Mouse (Mus musculus): ENCODE data around the gene Raf1.
A peak's percentile ranks its signal among the peaks of the same experiment; 100 is the strongest.

Gene Raf1

DNA sequence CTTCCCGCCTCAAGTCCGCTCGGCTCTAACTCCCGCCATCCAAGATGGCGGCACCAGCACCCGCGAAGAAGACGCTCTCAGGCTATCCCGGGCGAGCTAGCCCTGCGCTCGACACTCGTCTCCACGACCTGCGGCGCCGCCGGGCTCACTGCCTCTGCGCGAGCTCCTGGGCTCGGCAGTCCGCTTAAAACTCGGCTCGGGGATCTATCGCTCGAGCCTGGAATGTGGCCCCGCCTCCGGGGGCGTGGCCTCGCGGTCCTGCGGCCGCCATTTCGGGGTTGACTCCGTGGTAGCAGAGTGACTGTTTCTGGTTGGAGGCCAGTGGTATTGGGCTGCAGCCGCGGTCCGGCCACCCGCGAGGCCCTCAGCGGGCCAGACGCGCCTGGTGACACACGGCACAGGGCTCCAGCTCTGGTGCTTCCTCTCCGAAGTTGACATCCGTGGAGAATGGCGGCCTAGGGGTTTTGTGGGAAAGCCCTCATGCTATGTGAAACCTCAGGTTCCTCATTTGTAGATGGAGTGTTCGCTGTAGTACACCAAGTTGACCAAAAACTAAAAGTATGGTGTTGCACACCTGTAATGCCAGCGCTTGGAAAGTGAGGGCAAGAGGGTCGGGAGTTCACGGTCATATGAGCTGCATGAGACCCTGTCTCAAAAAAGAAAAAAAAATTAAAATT, at the start of gene Raf1:
Gene Raf1, minus strand, starts transcription at position 184 of the 677 bp plus-strand sequence.
- peak; percentile 91 to 97 for DNase-seq (ENCODE audit: low spot score in 2 of 2)

DNA sequence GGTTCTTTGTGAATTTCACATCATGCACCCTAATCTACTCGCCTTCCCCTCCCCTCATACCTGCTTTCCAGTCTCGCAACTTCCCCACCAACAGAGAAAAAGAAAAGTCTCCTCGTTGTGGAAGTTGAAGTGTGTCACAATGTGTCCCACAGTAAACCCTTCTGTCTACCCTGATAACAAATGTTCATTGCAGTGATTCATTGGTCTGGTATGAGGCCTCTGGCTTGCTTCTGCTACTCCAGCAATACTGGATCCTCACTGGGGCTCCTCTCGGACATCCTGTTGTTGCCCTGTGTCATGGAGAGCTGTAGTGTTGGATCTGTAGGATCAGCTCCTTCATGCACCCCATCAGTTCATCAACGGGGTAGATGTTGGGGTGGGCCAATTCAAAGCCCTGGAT, 45.8 kb upstream of the Raf1 start:
- DNase-seq (ENCODE audit: low spot score in 2 of 2), result peak in 1 of 2 experiments; percentile 31

DNA sequence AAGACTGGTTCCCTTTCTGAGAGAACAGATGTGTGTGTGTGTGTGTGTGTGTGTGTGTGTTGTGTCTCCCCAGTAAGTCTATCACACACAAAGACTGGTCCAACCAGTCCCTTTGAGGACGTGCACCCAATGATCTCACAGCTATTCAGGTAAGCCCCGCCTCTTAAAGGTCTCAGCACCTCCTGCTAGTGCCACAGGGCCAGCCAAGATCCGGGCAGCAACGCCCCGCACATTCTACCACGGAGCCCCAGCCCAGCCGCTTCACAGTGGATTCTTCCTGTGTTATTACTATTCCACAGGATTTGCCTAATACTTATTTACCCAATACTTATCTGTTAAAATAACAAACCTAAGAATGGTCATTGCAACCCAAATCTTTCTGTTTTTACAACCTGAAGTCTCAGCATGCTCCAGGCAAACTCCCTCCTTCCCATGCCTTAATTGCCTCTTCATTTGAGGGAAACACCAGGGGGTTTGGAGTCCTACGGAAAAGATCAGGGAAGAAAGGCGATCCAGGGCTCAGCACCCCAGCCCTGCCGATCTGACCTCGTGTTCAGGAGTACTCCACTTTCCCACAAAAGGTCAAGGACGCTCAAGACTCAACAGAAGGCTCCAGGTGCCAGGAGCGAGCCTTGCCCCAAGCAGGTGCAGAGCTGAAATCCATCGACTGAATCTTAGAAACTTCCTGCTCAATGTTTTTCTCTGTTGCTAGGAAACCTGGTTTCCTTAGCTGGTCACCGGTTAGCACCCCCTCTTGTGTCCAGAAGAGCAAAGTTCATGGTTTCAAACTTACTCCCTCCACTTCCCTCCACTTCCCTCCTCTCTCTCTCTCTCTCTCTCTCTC, 41.5 kb upstream of the Raf1 start:
- DNase-seq (ENCODE audit: low spot score in 2 of 2), result peak; percentile 43 to 66

DNA sequence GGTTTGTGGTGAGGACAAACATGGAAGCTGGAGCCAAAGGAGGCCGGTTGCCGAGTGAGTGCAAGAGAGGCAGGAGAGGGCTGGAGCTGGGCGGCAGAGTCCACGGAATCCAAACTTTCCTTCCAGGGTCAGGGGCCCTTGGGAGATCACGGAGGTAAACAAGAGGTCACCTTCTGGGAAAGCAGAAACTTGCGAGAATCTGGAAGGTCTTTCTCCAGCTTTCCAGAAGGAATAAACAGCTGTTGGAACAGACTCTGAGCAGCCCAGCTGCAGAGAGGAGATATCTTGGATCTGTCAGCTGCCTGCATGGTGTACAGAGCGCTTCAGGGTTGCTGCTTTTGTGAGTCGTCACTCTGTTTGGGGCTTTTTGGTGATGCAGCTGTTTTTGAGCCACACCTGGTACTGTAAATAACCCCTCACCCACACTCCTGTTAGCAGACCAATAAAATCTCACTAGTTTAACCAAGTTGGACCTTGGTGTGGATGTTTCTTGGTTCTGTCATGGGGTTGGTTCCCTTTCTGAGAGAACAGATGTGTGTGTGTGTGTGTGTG, 40.7 kb upstream of the Raf1 start:
- peak; percentile 33 for DNase-seq (ENCODE audit: low spot score in 2 of 2)

DNA sequence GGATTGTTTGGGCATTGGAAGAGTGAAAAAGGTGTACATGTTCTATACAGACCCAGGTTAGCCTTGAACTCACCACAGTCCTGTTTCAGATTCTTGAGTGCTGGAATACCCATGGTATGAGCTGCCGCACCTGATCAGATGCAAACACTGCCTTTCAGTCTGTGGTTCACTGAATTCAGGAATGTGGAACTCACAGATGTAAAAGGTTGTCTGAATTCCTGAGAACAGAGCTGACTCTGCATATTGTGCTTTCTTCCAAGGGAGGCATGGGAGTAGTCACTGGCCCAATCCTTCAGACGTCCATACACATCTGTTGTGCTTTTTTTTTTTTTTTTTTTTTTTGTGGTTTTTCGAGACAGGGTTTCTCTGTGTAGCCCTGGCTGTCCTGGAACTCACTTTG, 34.8 kb upstream of the Raf1 start:
- no peak for DNase-seq (ENCODE audit: low spot score in 2 of 2)

DNA sequence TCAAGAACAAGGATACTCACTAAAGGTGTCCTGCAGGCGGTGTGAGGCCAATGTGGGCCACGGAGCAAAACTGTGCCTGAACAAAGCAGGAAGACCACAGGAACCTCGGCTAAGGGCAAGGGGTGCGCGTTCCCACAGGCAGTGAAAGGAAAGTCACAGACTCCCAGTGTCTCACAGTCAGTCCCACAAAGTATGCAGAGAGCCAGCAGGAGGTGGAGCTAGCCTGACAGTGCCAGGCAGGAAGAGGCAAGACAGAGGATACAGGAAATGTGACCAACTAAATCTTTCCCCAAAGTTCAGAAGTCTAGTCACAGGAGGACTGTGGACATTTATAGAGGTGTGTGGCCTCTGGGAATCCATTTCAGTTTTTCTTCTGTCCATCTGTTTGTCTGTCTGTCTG, 26.5 kb upstream of the Raf1 start:
- DNase-seq (ENCODE audit: low spot score in 2 of 2), result no peak

DNA sequence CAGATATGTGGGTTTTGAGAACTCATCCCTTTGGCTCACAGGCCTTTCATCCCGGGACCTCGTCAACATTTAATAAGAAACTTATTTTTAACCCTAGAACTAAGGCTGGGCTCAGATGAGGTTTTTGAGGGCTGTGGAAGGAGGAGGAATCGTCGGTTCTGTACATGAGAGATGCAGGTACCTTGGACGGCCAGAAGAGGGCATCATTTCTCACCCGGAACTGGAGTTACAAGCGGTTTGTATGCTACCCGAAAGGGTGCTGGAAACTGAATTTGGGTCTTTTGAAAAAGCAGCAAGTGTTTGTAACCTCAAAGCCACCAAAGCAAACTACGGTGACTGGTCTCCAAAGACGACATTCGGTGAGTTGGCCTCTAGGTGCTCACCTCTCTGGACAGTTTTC, 24.9 kb upstream of the Raf1 start:
- no peak for DNase-seq (ENCODE audit: low spot score in 2 of 2)

DNA sequence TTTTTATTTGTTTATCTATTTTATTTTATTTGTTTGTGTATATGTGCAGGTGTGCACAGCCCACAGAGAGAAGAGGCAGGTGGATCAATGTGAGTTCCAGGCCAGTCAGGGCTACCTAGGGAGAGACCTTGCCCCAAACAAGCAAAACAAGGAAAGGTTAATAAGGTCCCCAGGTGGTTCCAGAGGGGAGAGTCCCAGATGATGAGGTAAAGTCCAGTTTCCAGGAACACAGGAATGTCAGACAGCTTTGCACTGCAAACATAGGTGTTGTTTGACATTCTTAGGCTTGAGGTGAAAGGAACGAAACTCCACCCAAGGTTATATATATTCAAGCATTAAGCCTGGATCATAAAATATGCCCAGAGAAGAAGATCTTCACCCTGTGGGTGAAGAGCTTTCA, 24.3 kb upstream of the Raf1 start:
- no peak for DNase-seq (ENCODE audit: low spot score in 2 of 2)

DNA sequence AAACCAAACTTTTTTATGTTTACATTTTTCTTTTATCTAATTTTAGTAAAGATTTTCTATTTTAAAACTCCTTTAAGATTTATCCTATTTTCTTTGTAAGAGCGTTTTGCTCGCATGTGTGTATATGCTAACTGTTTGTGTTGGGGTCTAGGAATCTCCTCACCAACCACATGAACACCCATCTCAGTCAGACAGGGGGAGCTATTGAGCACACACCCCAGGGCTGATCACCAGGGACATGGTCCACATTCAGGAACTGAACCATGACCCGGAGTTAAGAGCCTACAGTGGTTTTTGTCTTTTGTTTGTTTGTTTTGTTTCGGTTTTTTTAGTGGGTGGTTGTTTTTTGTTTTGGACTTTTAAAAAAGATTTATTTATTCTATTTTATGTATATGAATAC, 22.3 kb upstream of the Raf1 start:
- DNase-seq (ENCODE audit: low spot score in 2 of 2), result no peak

DNA sequence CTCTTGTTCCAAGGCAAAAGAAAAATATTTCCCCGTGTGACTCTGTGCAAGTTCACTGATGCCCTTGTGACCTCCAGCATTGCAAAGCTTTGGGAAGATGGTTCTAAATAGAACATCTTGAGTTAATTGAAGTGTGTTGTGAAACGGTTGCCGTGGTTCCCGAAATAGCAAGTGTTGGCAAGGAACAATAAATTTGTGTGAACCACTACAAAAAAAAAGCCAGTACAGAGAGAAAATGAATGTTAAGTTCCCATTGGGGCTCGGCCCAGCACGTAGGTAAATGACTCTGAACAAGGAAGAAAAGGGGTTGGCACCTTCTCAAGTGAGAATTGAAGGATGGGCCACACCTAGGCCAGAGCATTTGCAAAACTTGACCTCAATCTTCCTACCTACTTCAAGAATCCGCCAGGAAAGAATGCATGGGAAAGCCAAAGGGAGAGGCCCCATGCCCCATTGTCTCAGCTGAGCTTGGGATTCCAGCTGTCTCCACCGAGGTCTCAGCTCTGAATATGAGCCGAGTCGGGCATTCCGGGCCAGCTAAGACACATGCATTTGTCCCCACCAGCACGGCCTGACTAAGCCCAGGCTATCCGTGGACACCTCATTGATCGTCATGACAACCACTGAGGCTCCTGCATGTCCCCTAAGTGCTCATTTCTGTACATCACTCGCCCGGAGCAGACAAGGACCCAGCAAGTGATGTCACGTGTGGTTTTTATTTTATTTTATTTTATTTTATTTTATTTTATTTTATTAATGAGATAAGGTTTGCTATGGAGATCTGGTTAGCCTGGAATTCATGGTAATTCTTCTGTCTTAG, 21.5 kb upstream of the Raf1 start:
- no peak for DNase-seq (ENCODE audit: low spot score in 2 of 2)

DNA sequence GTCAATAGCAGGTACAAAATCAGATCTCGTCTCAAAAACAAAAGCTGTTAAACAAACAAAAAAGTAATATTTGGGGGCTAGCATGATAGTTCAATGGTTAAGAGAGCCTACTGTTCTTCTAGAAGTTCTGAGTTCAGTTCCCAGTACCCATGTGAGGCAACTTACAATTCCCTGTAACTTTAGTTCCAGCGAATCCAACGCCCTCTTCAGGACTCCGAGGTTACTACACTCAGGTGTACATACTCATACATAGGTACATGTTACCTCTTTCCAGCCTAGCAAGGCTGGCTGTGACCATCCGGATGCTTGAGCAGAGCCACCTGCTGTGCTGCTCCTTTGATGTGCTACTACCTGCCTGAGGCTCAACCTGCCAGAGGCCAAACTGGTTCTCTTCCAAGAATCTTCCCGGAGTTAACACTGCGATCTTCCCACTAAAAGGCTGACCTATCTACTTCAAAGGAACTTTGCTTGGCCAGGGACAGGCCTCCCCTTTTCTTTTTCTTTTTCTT, 20.3 kb upstream of the Raf1 start:
- DNase-seq (ENCODE audit: low spot score in 2 of 2), result no peak

DNA sequence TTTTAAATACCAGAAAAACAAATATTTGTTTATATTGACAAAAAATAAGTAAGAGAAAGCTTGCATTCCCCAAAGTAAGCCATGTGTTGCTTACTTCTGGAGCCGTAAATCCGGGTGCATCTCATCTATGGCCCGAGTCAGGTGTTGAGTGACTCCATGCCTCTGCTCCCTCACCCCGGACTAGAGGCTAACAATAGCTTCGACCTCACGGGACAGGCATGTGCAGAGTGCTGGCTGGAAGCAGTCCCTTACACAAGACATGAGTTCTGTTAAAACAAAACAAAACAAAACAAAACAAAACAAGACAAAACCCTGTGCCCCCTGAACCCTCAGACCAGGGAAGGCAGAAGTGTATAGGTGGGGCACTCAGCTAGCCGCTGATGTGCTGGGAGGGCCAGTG, 18.7 kb upstream of the Raf1 start:
- no peak for DNase-seq (ENCODE audit: low spot score in 2 of 2)

DNA sequence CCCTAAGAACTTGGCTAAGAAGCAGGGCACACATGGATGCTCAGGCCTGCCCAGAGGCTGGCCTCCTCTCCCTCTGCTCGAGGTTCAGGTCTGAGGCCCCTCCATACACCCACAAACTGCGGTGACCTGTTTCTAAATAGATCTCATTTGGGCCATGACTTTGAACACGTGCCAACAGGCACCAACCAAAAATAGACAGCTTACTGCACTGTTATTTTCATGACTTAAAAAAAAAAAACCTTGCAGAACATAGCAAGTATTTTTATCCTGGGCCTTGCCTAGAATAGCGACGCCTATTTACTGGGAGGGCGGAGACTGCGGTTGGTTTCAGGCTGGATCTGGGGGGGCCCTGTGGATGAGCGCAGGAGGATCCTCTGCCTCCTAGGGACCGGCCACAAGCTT, 18.0 kb upstream of the Raf1 start:
- DNase-seq (ENCODE audit: low spot score in 2 of 2), result no peak

DNA sequence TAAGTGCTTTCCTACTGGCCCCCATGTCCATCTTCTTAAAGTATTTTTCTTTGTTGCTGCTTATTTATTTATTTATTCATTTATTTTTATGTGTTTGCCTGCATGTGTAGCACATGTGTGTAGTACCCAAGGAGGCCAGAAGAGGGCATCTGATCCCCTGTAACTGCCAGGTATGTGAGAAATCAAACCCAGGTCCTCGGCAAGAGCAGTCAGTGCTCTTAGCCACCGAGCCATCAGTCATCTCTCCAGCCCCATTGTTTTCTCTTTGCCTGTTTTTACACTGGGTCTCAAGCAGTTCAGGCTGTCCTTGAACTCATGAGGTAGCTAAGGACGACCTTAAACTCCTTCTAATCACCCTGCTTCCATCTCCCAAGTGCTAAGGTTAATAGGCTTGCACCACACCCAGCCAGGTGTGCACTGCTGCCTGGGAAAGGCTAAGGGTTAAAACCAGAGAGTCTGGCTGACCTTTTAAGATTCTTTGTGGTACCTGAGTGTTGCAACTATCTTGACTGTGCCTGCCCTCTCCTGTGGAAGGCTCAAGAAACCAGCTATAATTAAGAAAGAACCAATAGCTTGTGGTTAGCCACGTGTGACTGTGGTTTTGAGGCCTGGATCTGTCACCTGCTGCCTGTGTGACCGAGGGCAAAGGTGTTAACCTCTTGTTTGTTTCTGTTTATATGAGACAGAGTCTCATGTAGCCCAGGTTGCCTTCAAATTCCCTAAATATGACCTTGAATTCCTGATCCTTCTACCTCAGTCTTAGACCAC, 16.7 kb upstream of the Raf1 start:
- no peak for DNase-seq (ENCODE audit: low spot score in 2 of 2)

DNA sequence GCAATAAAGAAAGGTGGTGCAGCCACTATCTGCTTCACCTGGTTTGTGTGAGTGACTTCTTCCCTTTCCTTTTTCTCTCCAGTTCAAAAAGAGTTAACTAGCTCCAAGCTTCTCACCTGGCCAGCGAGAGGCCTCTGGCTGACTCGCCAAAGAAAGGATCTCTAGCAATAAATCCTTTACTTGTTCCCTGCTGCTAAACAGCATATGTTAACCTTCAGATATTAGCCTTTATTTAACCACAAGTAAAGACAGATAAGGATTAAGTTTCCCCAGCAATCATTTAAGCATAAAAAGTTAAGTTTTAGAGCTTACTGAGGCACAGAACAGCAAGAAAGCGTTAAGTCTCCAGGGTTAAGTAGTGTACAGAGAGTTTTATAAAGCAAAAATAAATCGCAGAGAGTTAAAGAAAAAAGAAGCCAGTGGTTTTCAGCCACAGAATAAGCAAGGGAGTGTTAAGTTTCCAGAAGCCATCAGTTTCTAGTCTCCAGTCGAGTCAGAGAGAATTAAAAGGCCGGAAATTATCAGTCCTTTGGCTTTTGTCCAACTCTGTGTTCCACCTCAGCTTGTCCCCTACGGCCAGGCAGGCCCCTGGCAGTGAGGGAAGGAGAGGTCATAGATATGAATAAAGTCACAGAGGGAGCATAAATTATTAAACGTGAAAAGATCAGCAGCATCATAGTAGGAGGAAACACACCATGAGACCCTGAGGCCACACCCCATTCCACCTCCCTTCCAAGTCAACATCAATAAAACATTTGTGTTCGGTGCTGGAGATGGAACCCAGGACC, 15.9 kb upstream of the Raf1 start:
- DNase-seq (ENCODE audit: low spot score in 2 of 2), result no peak

DNA sequence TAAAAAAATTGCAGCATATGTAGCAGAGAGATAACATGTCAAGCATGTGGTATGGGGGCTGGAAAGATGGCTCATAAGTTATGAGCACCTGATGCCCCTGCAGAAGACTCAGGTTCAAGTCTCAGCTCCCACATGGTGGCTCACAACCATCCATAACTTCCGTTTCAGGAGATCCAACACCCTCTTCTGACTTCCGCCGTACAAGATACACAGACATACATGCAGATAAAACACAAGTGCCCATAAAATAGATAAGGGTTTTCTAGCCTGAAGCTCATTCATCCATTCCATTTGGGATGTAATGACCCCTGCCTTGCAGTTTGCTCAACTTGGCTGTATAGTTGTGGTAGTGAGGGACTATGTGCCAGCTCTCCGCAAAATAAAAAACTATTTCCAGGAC, 13.7 kb upstream of the Raf1 start:
- DNase-seq (ENCODE audit: low spot score in 2 of 2), result no peak

DNA sequence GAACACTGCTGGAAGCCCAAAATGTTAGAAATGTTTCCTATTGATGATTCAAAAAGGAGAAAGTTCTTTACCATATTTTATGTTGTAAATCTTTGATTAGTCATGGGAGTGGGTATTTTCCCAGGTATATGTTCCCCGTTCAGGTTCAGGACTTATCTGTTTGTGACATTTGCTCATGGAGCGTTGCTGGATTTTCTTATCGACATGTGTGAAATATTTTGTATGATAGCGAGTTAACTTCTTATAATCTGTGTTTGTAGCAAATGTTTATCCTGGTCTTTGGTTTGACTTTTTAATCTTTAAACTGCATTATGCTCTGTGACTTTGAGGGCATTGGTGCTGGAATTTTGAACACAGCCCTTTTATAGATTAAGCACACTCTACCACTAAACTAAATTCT, 12.2 kb upstream of the Raf1 start:
- DNase-seq (ENCODE audit: low spot score in 2 of 2), result no peak

DNA sequence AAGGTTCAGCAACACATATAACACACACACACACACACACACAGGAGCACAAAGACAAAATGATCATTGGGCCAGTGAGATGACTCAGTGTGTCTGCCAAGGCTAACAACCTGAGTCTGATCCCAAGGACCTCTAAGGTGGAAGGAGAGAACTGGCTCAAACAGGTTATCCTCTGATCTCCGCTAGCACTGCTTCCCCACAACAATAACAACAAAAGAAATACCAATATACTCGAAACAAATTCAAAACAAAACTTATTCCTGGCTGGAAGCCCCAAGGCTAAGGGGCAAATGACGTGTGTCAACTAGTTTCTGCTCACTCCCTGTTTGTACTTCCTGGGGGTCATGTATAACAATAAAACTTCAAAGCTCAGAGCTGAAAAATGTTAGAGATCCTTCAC, 11.3 kb upstream of the Raf1 start:
- DNase-seq (ENCODE audit: low spot score in 2 of 2), result no peak

DNA sequence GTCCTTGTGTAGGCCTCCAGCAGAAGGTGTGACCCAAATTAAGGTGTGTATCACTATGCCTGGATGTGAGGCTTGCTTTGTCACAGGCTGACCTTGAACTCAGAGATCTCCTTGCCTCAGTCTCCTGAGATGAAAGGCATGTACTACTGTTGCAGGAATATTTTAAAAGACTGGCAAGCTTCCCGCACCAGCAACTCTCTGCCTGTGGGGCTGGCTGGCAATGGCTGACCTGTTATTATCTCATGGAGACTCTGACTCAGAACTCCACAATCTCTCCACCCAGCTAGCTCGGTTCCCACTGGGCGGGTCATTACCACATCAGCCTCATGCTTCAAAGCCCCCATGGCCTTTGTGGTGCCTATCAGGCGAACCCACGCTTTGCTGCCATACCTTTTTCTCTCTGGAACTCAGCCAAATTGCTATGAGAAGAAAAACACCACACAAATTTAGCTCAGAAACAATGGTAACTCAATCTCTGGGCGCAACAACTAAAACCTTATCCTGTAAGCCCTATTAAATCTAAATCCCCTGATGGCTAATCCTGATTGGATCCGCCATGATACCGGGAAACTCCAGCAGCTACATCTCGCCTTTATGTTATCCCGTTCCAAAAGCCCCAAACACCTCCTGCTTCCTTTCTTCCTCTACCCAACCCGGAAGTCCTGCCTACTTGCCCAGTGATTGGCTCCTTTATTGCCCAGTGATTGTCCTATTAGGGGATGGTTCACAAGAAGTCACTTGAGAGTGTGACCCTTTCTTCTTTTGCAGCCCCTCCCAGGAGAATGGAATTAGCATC, 8.6 kb upstream of the Raf1 start:
- DNase-seq (ENCODE audit: low spot score in 2 of 2), result no peak

DNA sequence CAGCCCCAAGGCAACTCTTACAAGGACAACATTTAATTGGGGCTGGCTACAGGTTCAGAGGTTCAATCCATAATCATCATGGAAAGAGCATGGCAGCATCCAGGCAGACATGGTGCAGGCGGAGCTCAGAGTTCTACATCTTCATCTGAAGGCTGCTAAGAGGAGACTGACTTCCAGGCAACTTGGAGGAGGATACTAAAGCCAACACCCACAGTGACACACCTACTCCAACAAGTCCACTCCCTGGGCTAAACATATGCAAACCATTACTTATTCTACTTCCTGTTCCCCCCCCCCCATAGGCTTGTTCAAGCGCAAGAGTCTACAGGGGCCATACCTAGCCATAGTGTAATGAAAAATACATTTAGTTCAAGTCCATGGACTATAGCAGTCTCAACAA, 7.8 kb upstream of the Raf1 start:
- no peak for DNase-seq (ENCODE audit: low spot score in 2 of 2)
